Mouse (Mus musculus): Measurements from ENCODE around the gene Zer1. TPM values are rescaled to one million over a fixed set of nuclear protein-coding genes. Genes with fewer than 3 reads are reported as not detected.

Gene Zer1
- polyA plus RNA-seq, 1 experiment: 7.2 TPM

DNA sequence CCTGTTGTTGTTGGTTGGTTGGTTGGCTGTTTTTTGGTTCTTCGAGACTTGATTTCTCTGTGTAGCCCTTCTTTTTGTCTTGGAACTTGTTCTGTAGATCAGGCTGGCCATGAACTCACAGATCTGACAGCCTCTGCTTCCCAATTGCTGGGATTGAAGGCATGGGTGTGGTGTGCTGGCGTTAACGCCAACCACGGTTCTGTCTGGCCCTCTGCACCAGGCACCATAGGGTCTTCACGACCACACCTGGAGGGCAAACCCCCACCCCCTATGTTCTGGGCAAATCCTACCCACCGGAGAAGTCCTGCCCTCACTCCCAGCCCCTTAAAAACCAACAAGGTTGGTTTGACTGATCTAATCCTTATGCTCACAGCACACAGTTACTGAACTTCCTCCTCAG lies 47.4 kb downstream of the Zer1 start:
- Histone ChIP-seq H3K79me2 (ENCODE audit: control insufficient read depth, insufficient read depth) (peaks cover 7% of the 10 kb centered on the region), H3K4me3 (ENCODE audit: insufficient read depth, poor library complexity, severe bottlenecking) (peak overlapping the region; percentile 56), H3ac (ENCODE audit: control insufficient read depth, insufficient read length, low read depth) (no peak overlapping the region), H3K36me3 (ENCODE audit: control insufficient read depth, insufficient read depth) (peaks cover 28% of the 10 kb centered on the region), H3K79me3 (ENCODE audit: low read depth) (no peaks in the 10 kb centered on the region), H3K27me3 (ENCODE audit: control insufficient read depth, insufficient read depth, insufficient read length) (no peaks in the 10 kb centered on the region)
- no peak for TF ChIP-seq MAX (IDR thresholded peaks at IDR 0.05)
- no peak for TF ChIP-seq FOSL1 (IDR thresholded peaks at IDR 0.05; ENCODE audit: insufficient read depth, low read length, poor library complexity, severe bottlenecking)
- TF ChIP-seq MYOD1 (IDR thresholded peaks at IDR 0.05; ENCODE audit: control insufficient read depth, insufficient read length, low read depth): no peak
- TF ChIP-seq MYOG (IDR thresholded peaks at IDR 0.05; ENCODE audit: control insufficient read depth, extremely low read depth, insufficient read length): no peak

DNA sequence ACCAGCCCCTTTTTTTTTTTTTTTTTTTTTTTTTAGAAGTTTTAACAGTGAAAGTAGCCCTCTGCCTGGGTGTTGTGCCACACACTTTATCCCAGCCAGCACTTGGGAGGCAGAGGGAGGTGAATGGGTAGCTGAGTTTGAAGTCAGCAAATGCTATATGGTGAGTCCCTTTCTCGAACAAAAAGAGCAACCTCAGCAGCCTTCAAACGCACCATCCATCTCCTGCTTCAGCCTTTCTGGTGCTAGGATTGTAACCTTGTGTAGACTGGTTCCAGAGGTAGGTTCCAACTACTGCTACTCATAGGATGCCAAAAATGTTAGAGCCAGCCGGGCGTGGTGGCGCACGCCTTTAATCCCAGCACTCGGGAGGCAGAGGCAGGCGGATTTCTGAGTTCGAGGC lies 47.9 kb downstream of the Zer1 start:
- H3K36me3 ChIP-seq (ENCODE audit: control insufficient read depth, insufficient read depth): peaks cover 32% of the 10 kb centered on the region

DNA sequence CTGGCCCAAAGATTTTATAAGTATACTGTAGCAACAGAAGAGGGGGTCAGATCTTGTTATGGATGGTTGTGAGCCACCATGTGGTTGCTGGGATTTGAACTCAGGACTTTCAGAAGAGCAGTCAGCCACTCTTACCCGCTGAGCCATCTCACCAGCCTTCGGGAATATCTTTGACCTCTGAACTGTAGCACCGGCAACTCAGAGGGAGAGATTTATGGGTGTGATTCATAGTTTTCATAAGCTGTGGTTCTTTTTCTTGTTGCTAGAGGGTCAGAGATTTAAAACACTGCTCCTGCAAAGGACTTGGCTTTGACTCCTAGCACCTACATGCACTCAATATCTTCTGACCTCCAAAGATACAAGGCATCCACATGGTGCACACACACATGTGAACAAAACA lies 48.8 kb downstream of the Zer1 start:
- no peak overlapping the region for H3K4me3 ChIP-seq (ENCODE audit: insufficient read depth, poor library complexity, severe bottlenecking)
- TF ChIP-seq USF1 (IDR thresholded peaks at IDR 0.05; ENCODE audit: low read depth): no peak
- TF ChIP-seq CEBPB (IDR thresholded peaks at IDR 0.05; ENCODE audit: low read depth): no peak
- TF ChIP-seq MAX (IDR thresholded peaks at IDR 0.05): no peak
- TF ChIP-seq CTCF (IDR thresholded peaks at IDR 0.05; ENCODE audit: control insufficient read depth, insufficient read depth, insufficient read length): no peak
- TF ChIP-seq FOSL1 (IDR thresholded peaks at IDR 0.05; ENCODE audit: insufficient read depth, low read length, poor library complexity, severe bottlenecking): no peak
- no peak for TF ChIP-seq MYOG (IDR thresholded peaks at IDR 0.05; ENCODE audit: control insufficient read depth, extremely low read depth, insufficient read length)
- TF ChIP-seq MYOD1 (IDR thresholded peaks at IDR 0.05; ENCODE audit: control insufficient read depth, insufficient read length, low read depth): no peak

More for the DNA sequence above, 47.9 kb downstream of the Zer1 start:
- Histone ChIP-seq H3K79me3 (ENCODE audit: low read depth) (no peaks in the 10 kb centered on the region), H3K79me2 (ENCODE audit: control insufficient read depth, insufficient read depth) (peaks cover 7% of the 10 kb centered on the region), H3ac (ENCODE audit: control insufficient read depth, insufficient read length, low read depth) (no peak overlapping the region), H3K27me3 (ENCODE audit: control insufficient read depth, insufficient read depth, insufficient read length) (no peaks in the 10 kb centered on the region), H3K4me3 (ENCODE audit: insufficient read depth, poor library complexity, severe bottlenecking) (no peak overlapping the region)
- TF ChIP-seq FOSL1 (IDR thresholded peaks at IDR 0.05; ENCODE audit: insufficient read depth, low read length, poor library complexity, severe bottlenecking): no peak
- no peak for TF ChIP-seq MYOG (IDR thresholded peaks at IDR 0.05; ENCODE audit: control insufficient read depth, extremely low read depth, insufficient read length)
- no peak for TF ChIP-seq CTCF (IDR thresholded peaks at IDR 0.05; ENCODE audit: control insufficient read depth, insufficient read depth, insufficient read length)
- no peak for TF ChIP-seq CEBPB (IDR thresholded peaks at IDR 0.05; ENCODE audit: low read depth)
- no peak for TF ChIP-seq USF1 (IDR thresholded peaks at IDR 0.05; ENCODE audit: low read depth)
- no peak for TF ChIP-seq MAX (IDR thresholded peaks at IDR 0.05)
- TF ChIP-seq MYOD1 (IDR thresholded peaks at IDR 0.05; ENCODE audit: control insufficient read depth, insufficient read length, low read depth): no peak

DNA sequence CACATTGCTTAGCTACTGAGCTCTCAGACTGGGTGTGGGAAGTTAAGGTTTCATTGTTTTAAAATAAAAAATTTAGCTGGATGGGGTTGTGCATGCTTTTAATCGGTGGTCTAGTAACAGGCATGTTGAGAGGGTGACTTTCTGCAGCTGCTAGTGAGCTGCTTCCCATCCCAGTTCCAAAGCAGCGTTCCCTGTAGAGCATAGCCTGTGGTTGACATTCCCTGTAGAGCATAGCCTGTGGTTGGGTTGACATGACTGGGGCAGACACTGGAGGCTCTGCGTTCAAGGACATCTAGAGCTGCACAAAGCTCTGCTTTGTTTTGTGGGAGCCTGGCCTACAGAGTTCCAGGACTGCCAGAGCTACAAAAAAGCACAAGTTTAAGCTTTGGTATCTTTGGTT lies 51.1 kb downstream of the Zer1 start:
- H3K4me3 ChIP-seq (ENCODE audit: insufficient read depth, poor library complexity, severe bottlenecking): no peak overlapping the region
- TF ChIP-seq MAX (IDR thresholded peaks at IDR 0.05): no peak
- TF ChIP-seq FOSL1 (IDR thresholded peaks at IDR 0.05; ENCODE audit: insufficient read depth, low read length, poor library complexity, severe bottlenecking): no peak
- TF ChIP-seq USF1 (IDR thresholded peaks at IDR 0.05; ENCODE audit: low read depth): no peak
- H3ac ChIP-seq (ENCODE audit: control insufficient read depth, insufficient read length, low read depth): no peak overlapping the region
- peaks cover 32% of the 10 kb centered on the region for H3K79me2 ChIP-seq (ENCODE audit: control insufficient read depth, insufficient read depth)
- H3K36me3 ChIP-seq (ENCODE audit: control insufficient read depth, insufficient read depth): peaks cover 57% of the 10 kb centered on the region
- H3K27me3 ChIP-seq (ENCODE audit: control insufficient read depth, insufficient read depth, insufficient read length): no peaks in the 10 kb centered on the region
- peaks cover 22% of the 10 kb centered on the region for H3K79me3 ChIP-seq (ENCODE audit: low read depth)

More for the DNA sequence above, 48.8 kb downstream of the Zer1 start:
- Histone ChIP-seq H3K36me3 (ENCODE audit: control insufficient read depth, insufficient read depth) (peaks cover 34% of the 10 kb centered on the region), H3K79me3 (ENCODE audit: low read depth) (peaks cover 1% of the 10 kb centered on the region), H3ac (ENCODE audit: control insufficient read depth, insufficient read length, low read depth) (no peak overlapping the region), H3K79me2 (ENCODE audit: control insufficient read depth, insufficient read depth) (peaks cover 8% of the 10 kb centered on the region), H3K27me3 (ENCODE audit: control insufficient read depth, insufficient read depth, insufficient read length) (no peaks in the 10 kb centered on the region)

DNA sequence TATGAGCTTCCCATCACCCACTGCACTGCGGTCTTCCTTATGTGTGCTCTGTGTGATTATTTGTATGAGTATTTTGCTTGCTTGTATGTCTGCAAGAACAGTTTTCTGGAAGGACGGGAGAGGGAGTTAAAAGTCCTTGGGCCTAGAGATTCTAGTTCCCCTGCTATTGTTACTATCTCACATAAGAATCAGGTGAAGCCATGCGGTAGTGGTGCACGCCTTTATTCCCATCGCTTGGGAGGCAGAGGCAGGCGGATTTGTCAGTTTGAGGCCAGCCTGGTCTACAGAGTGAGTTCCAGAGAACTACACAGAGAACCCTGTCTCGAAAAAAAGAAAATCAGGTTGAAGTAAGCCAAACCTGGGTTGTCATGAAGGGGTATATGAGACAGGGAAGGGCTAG lies 51.5 kb downstream of the Zer1 start:
- H3K79me3 ChIP-seq (ENCODE audit: low read depth): peaks cover 26% of the 10 kb centered on the region
- no peaks in the 10 kb centered on the region for H3K27me3 ChIP-seq (ENCODE audit: control insufficient read depth, insufficient read depth, insufficient read length)
- peaks cover 36% of the 10 kb centered on the region for H3K79me2 ChIP-seq (ENCODE audit: control insufficient read depth, insufficient read depth)
- no peak overlapping the region for H3ac ChIP-seq (ENCODE audit: control insufficient read depth, insufficient read length, low read depth)
- no peak overlapping the region for H3K4me3 ChIP-seq (ENCODE audit: insufficient read depth, poor library complexity, severe bottlenecking)
- H3K36me3 ChIP-seq (ENCODE audit: control insufficient read depth, insufficient read depth): peaks cover 61% of the 10 kb centered on the region
- no peak for TF ChIP-seq CEBPB (IDR thresholded peaks at IDR 0.05; ENCODE audit: low read depth)
- TF ChIP-seq FOSL1 (IDR thresholded peaks at IDR 0.05; ENCODE audit: insufficient read depth, low read length, poor library complexity, severe bottlenecking): no peak
- TF ChIP-seq CTCF (IDR thresholded peaks at IDR 0.05; ENCODE audit: control insufficient read depth, insufficient read depth, insufficient read length): no peak

DNA sequence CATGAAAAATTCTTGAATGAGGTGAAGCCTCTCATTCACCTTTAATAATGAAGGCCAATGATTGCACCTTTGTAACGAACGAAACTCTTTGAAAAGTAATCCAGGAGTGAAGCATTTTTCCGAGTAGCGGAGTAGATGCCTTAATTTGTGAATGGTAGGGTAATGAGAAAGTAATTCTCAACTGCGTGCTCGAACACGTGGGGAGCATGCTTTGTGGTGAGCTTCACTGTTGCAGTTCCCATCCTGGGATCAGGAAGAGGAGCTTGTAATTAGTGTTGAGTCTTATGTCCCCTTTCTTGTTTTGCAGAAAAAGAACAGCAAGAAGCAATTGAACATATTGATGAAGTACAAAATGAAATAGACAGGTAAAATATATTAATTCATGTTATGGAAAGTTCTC lies 56.4 kb downstream of the Zer1 start:
- peak overlapping the region; percentile 97 for H3K4me3 ChIP-seq (ENCODE audit: insufficient read depth, poor library complexity, severe bottlenecking)
- peaks cover 63% of the 10 kb centered on the region for H3K79me3 ChIP-seq (ENCODE audit: low read depth)
- H3K27me3 ChIP-seq (ENCODE audit: control insufficient read depth, insufficient read depth, insufficient read length): no peaks in the 10 kb centered on the region
- H3K36me3 ChIP-seq (ENCODE audit: control insufficient read depth, insufficient read depth): peaks cover 48% of the 10 kb centered on the region
- H3K79me2 ChIP-seq (ENCODE audit: control insufficient read depth, insufficient read depth): peaks cover 79% of the 10 kb centered on the region
- TF ChIP-seq CTCF (IDR thresholded peaks at IDR 0.05; ENCODE audit: control insufficient read depth, insufficient read depth, insufficient read length) (no peak), MAX (IDR thresholded peaks at IDR 0.05) (peak; percentile 83)
- H3ac ChIP-seq (ENCODE audit: control insufficient read depth, insufficient read length, low read depth): peak overlapping the region; percentile 77

All from C2C12 (cell line).